Mouse (Mus musculus) testis, adult 2 months (tissue): ENCODE results near the gene Nudt8.

Experiments used
- CTCF ChIP-seq: fragments of 200-500 bp; IDR thresholded peaks from 2 replicates; pipeline ENCODE4 v1.5.1; 2012; ENCODE audit warnings: low read depth, mild to moderate bottlenecking, inconsistent platforms, low read length, moderate library complexity; ENCODE audit not compliant: control insufficient read depth, insufficient read depth, insufficient replicate concordance
- POLR2A ChIP-seq: fragments of 200-500 bp; IDR thresholded peaks from 2 replicates; pipeline ENCODE4 v1.6.1; 2012; ENCODE audit warnings: low read depth, mild to moderate bottlenecking, inconsistent platforms, low read length, moderate library complexity; ENCODE audit not compliant: control insufficient read depth

DNA sequence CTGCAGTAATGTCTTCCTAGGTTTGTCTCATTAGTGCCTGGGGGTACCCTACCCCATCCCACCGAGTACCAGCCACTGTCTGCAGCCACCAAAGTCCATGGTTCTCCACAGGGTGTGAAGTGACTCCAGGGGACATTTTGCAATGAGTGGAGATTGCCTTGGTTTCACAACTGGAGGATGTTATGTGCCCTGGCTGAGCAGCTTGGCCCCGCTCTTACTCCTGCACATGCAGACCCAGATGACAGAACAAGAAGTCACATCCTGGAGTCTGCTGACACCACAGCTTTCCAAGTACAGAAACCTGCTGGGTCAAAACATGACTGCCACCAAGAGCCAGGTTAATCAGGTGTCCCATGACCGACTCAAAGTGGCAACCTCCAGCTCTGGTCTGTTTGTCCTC is 45.3 kb upstream of the Nudt8 start:
- no peak for TF ChIP-seq CTCF
- no peak for TF ChIP-seq POLR2A
